Mouse (Mus musculus): ENCODE measurements at regions not wholly inside any gene's neighbourhood (a gene's known extent, or its start where the extent isn't known, plus 50 kb on each side); places are given as distances from the start of the nearest gene placed in this dataset.

DNA sequence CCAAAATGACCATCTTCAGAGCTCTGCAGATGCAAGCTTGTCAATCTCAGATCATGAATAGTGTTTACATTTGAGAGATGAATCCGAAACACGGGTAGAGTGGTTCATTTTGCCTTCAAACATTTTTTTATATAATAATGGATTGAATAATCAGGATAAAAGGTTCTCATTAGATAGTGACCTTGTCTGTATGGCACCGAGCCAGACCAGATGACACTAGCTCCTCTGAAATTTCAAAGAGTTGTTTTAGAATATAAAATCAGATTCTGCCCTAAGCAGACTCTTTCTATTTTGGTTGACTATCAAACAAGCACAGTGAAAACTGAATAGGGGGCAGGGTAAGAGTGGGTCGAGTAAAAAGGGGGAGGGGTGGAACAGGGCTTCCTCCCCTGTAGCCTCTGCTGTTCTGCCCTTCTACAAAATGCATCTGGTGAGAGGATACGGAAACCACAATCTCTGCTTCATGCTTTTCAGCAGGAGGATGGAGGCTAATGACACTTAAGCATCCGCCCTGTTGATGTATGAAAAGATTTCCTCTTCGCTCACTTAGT, 159.9 kb upstream of the Prkd1 start:
- Histone ChIP-seq H3K36me3 (ENCODE audit: control insufficient read depth, insufficient read depth) (no peaks in the 10 kb centered on the region), H3K4me3 (no peak overlapping the region), H3K27me3 (ENCODE audit: control insufficient read depth, insufficient read depth, insufficient read length) (no peaks in the 10 kb centered on the region), H3ac (ENCODE audit: control insufficient read depth, insufficient read length) (no peak overlapping the region), H3K4me2 (ENCODE audit: low read depth) (no peak overlapping the region), H3K79me2 (ENCODE audit: control insufficient read depth, insufficient read depth) (no peaks in the 10 kb centered on the region)
- TF ChIP-seq MAX (IDR thresholded peaks at IDR 0.05; ENCODE audit: low read depth) (no peak), E2F4 (IDR thresholded peaks at IDR 0.05; ENCODE audit: insufficient read depth) (no peak), REST (IDR thresholded peaks at IDR 0.05; ENCODE audit: insufficient read depth, insufficient read length) (no peak), POLR2AphosphoS2 (IDR thresholded peaks at IDR 0.05; ENCODE audit: insufficient read length, low read depth) (no peak), MYOD1 (IDR thresholded peaks at IDR 0.05; ENCODE audit: control insufficient read depth in 1 of 3, insufficient read length in 2 of 3, low read depth in 2 of 3) (no peak), CEBPB (IDR thresholded peaks at IDR 0.05; ENCODE audit: insufficient read depth, poor library complexity, severe bottlenecking) (no peak), MYOG (IDR thresholded peaks at IDR 0.05; ENCODE audit: control insufficient read depth in 1 of 3, insufficient read depth in 1 of 3, insufficient read length in 2 of 3, low read depth in 2 of 3) (no peak), SRF (IDR thresholded peaks at IDR 0.05; ENCODE audit: control insufficient read depth, insufficient read length, low read depth) (no peak), TCF12 (IDR thresholded peaks at IDR 0.05; ENCODE audit: insufficient read depth, poor library complexity, severe bottlenecking) (no peak), POLR2A (IDR thresholded peaks at IDR 0.05; ENCODE audit: insufficient read length, low read depth) (no peak), USF1 (IDR thresholded peaks at IDR 0.05; ENCODE audit: low read depth) (no peak), TCF3 (IDR thresholded peaks at IDR 0.05; ENCODE audit: insufficient read length, low read depth) (no peak)

DNA sequence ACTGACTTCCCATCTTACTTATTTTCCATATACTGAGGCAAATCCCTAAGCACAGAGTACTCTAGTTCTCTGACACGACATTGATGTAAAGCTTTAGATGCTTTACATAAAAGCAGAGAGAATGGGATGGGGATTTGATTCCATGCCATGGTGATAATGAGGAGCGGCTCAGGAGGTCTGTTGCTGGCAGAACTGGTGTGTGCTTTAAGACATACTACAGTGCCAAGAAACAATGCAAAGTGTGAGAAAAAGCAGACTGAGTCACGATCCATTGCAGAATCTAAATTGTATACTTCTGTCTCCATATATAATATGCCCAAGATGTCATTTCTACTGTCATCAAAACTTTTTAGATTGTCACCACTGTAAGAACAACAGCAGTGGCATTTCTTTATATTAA, 155.5 kb upstream of the Prkd1 start:
- H3K79me2 ChIP-seq (ENCODE audit: control insufficient read depth, insufficient read depth), result no peaks in the 10 kb centered on the region
- H3ac ChIP-seq (ENCODE audit: control insufficient read depth, insufficient read length), result no peak overlapping the region
- no peaks in the 10 kb centered on the region for H3K27me3 ChIP-seq (ENCODE audit: control insufficient read depth, insufficient read depth, insufficient read length)
- H3K4me2 ChIP-seq (ENCODE audit: low read depth), result no peak overlapping the region
- no peak overlapping the region for H3K4me3 ChIP-seq
- TF ChIP-seq TCF3 (IDR thresholded peaks at IDR 0.05; ENCODE audit: insufficient read length, low read depth), result no peak
- no peak for TF ChIP-seq MYOD1 (IDR thresholded peaks at IDR 0.05; ENCODE audit: control insufficient read depth in 1 of 3, insufficient read length in 2 of 3, low read depth in 2 of 3)
- no peak for TF ChIP-seq POLR2A (IDR thresholded peaks at IDR 0.05; ENCODE audit: insufficient read length, low read depth)
- TF ChIP-seq MAX (IDR thresholded peaks at IDR 0.05; ENCODE audit: low read depth), result no peak
- no peak for TF ChIP-seq USF1 (IDR thresholded peaks at IDR 0.05; ENCODE audit: low read depth)
- TF ChIP-seq E2F4 (IDR thresholded peaks at IDR 0.05; ENCODE audit: insufficient read depth), result no peak
- no peak for TF ChIP-seq POLR2AphosphoS2 (IDR thresholded peaks at IDR 0.05; ENCODE audit: insufficient read length, low read depth)
- TF ChIP-seq CEBPB (IDR thresholded peaks at IDR 0.05; ENCODE audit: insufficient read depth, poor library complexity, severe bottlenecking), result no peak
- TF ChIP-seq SRF (IDR thresholded peaks at IDR 0.05; ENCODE audit: control insufficient read depth, insufficient read length, low read depth), result no peak
- TF ChIP-seq REST (IDR thresholded peaks at IDR 0.05; ENCODE audit: insufficient read depth, insufficient read length), result no peak
- no peaks in the 10 kb centered on the region for H3K36me3 ChIP-seq (ENCODE audit: control insufficient read depth, insufficient read depth)

DNA sequence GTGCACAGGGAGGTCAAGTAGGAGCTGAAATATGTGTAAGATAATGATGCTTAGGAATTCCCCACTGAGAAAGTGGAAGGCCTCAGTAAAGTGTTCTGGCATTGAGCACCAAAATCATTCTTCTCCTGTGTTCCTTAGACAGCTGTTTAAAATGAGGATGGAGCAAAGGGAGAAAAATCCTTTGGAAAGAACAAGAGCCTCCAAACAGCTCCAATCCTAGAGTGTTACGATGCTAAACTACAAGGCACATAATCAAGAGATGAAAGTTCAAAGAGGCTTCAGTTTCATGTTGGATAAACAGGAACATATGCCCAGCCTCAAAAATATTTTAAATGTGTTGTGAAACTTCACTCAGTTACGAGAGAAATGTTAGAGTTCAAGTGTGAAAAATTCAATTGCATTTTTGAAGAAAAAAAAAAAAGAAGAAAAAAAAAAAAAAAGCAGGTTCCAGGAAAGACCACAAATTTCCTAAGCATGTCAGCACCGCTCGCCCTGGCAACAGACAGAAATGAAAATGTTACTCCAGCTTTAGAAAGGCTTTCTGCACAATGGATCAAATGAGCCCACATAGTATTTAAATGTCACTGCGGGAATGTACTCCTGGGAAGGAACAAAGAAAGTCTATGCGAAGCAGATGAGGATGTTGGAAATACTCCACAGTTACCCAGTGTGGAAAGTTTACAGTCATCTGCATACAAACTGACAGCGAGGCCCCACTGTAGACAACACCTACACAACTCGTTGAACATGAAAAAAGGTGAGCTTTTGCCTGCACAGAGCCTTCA, 116.5 kb upstream of the Prkd1 start:
- no peak overlapping the region for H3ac ChIP-seq (ENCODE audit: control insufficient read depth, insufficient read length)
- no peak overlapping the region for H3K4me2 ChIP-seq (ENCODE audit: low read depth)
- H3K36me3 ChIP-seq (ENCODE audit: control insufficient read depth, insufficient read depth), result no peaks in the 10 kb centered on the region

DNA sequence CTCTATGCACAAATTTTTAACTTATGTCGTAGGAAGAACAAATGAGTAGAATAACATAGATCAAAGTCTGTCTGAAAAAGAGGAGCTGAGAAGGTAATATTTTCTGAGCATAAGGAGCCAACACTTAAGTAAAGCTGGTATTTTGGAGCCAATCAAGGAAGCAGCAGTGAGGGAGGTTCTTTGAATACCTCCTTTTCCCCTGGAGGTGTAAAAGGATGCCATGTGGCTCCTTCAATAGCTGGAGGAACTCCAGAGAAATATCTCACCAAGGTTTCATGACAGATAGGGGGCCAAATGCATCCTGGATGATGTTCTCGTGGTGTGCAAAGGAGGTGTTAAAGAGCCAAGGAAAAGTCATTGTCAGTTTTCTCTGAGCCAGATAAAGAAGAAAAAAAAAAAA, 115.6 kb upstream of the Prkd1 start:
- H3K4me3 ChIP-seq, result no peak overlapping the region
- H3K4me2 ChIP-seq (ENCODE audit: low read depth), result no peak overlapping the region
- H3K27me3 ChIP-seq (ENCODE audit: control insufficient read depth, insufficient read depth, insufficient read length), result no peaks in the 10 kb centered on the region
- no peaks in the 10 kb centered on the region for H3K79me2 ChIP-seq (ENCODE audit: control insufficient read depth, insufficient read depth)
- H3ac ChIP-seq (ENCODE audit: control insufficient read depth, insufficient read length), result no peak overlapping the region
- TF ChIP-seq MAX (IDR thresholded peaks at IDR 0.05; ENCODE audit: low read depth) (no peak), MYOG (IDR thresholded peaks at IDR 0.05; ENCODE audit: control insufficient read depth in 1 of 3, insufficient read depth in 1 of 3, insufficient read length in 2 of 3, low read depth in 2 of 3) (no peak), POLR2AphosphoS2 (IDR thresholded peaks at IDR 0.05; ENCODE audit: insufficient read length, low read depth) (no peak), USF1 (IDR thresholded peaks at IDR 0.05; ENCODE audit: low read depth) (no peak), MYOD1 (IDR thresholded peaks at IDR 0.05; ENCODE audit: control insufficient read depth in 1 of 3, insufficient read length in 2 of 3, low read depth in 2 of 3) (no peak), CEBPB (IDR thresholded peaks at IDR 0.05; ENCODE audit: insufficient read depth, poor library complexity, severe bottlenecking) (no peak), SRF (IDR thresholded peaks at IDR 0.05; ENCODE audit: control insufficient read depth, insufficient read length, low read depth) (no peak), E2F4 (IDR thresholded peaks at IDR 0.05; ENCODE audit: insufficient read depth) (no peak), REST (IDR thresholded peaks at IDR 0.05; ENCODE audit: insufficient read depth, insufficient read length) (no peak), TCF12 (IDR thresholded peaks at IDR 0.05; ENCODE audit: insufficient read depth, poor library complexity, severe bottlenecking) (no peak), POLR2A (IDR thresholded peaks at IDR 0.05; ENCODE audit: insufficient read length, low read depth) (no peak), TCF3 (IDR thresholded peaks at IDR 0.05; ENCODE audit: insufficient read length, low read depth) (no peak)
- no peaks in the 10 kb centered on the region for H3K36me3 ChIP-seq (ENCODE audit: control insufficient read depth, insufficient read depth)

More for the DNA sequence above, 116.5 kb upstream of the Prkd1 start:
- H3K4me3 ChIP-seq, result no peak overlapping the region
- TF ChIP-seq USF1 (IDR thresholded peaks at IDR 0.05; ENCODE audit: low read depth) (no peak), POLR2AphosphoS2 (IDR thresholded peaks at IDR 0.05; ENCODE audit: insufficient read length, low read depth) (no peak), MAX (IDR thresholded peaks at IDR 0.05; ENCODE audit: low read depth) (no peak), MYOD1 (IDR thresholded peaks at IDR 0.05; ENCODE audit: control insufficient read depth in 1 of 3, insufficient read length in 2 of 3, low read depth in 2 of 3) (no peak), TCF12 (IDR thresholded peaks at IDR 0.05; ENCODE audit: insufficient read depth, poor library complexity, severe bottlenecking) (no peak), E2F4 (IDR thresholded peaks at IDR 0.05; ENCODE audit: insufficient read depth) (no peak), REST (IDR thresholded peaks at IDR 0.05; ENCODE audit: insufficient read depth, insufficient read length) (no peak), POLR2A (IDR thresholded peaks at IDR 0.05; ENCODE audit: insufficient read length, low read depth) (no peak), CEBPB (IDR thresholded peaks at IDR 0.05; ENCODE audit: insufficient read depth, poor library complexity, severe bottlenecking) (no peak), MYOG (IDR thresholded peaks at IDR 0.05; ENCODE audit: control insufficient read depth in 1 of 3, insufficient read depth in 1 of 3, insufficient read length in 2 of 3, low read depth in 2 of 3) (no peak), SRF (IDR thresholded peaks at IDR 0.05; ENCODE audit: control insufficient read depth, insufficient read length, low read depth) (no peak), TCF3 (IDR thresholded peaks at IDR 0.05; ENCODE audit: insufficient read length, low read depth) (no peak)
- no peaks in the 10 kb centered on the region for H3K79me2 ChIP-seq (ENCODE audit: control insufficient read depth, insufficient read depth)
- no peaks in the 10 kb centered on the region for H3K27me3 ChIP-seq (ENCODE audit: control insufficient read depth, insufficient read depth, insufficient read length)

Measured in myocyte (in vitro differentiated cells).